In genomic region chr6:122784866-122785265, GRCm38 (mm10) we compare ENCODE assay signal across 9 mouse cellular contexts. TPM values are rescaled to one million over a fixed set of nuclear protein-coding genes. Genes with fewer than 3 reads are reported as not detected.
DNase-seq lines count a peak whose midpoint lies in the region; TF ChIP-seq lines count a peak whose summit lies in the region.
"Had no signal": no experiment of that assay in that cellular context is flagged by ENCODE, and none has a peak within 500 bp of the region (broad histone marks: within the 10 kb centered on the region; RNA-seq: fewer than 3 reads in every experiment).

No protein-coding gene starts in this region.

- peak; percentile 64 for TF ChIP-seq CTCF in layer of hippocampus, adult 2 months (conservative IDR thresholded peaks at IDR 0.05)

- H3K4me3 ChIP-seq in layer of hippocampus, adult 2 months = no peak overlapping the region
- H3K4me3 ChIP-seq: midbrain, embryonic 15.5 days had no signal

- H3K27ac ChIP-seq in layer of hippocampus, adult 2 months = no peak overlapping the region
- H3K27ac ChIP-seq: midbrain, embryonic 15.5 days had no signal

- DNase-seq in layer of hippocampus, adult 2 months (ENCODE audit: low spot score in 2 of 2) = no peak
- DNase-seq in layer of hippocampus, adult 8-10 months (ENCODE audit: low spot score in 2 of 2) = no peak
- DNase-seq in 3T3-L1 (ENCODE audit: low read depth, low spot score) = peak; percentile 27
- peak; percentile 26 to 36 for DNase-seq in B cell, adult 2 months
- peak; percentile 49 to 62 for DNase-seq in cerebellum, postnatal 36 days
- DNase-seq in adrenal gland, postnatal 10 days = no peak
- no peak for DNase-seq in adrenal gland, postnatal 4 days (ENCODE audit: low spot score in 2 of 2)
- DNase-seq: adrenal gland, postnatal 36 days had no signal

RNA-seq across cellular contexts. Expression of gene Slc2a3, which starts 16.6 kb away (rescaled TPM):
- 100 to 1,000 TPM; 104 to 109 TPM for total RNA-seq in layer of hippocampus, adult 2 months (2021)
- total RNA-seq in layer of hippocampus, adult 8-10 months (2022) = 100 to 1,000 TPM in 2 of 4 experiments, 10 to 100 TPM in 2; 89.0 to 124 (median 100) TPM
- 10 to 100 TPM; 10.1 to 12.9 TPM for total RNA-seq in adrenal gland, postnatal 10 days (2021)
- 10 to 100 TPM; 17.4 to 17.8 TPM for total RNA-seq in adrenal gland, postnatal 4 days (2021)

RNA-seq across cellular contexts. Expression of gene Foxj2, which starts 34.8 kb away (rescaled TPM):
- total RNA-seq in layer of hippocampus, adult 2 months (2021) = 10 to 100 TPM; 28.8 to 30.7 TPM
- total RNA-seq in layer of hippocampus, adult 8-10 months (2022) = 10 to 100 TPM; 26.8 to 29.2 (median 27.8) TPM
- total RNA-seq in adrenal gland, postnatal 10 days (2021) = 10 to 100 TPM; 16.7 to 18.5 TPM
- total RNA-seq in adrenal gland, postnatal 4 days (2021) = 10 to 100 TPM; 21.3 to 22.1 TPM

Comparison
In these comparisons a context has a peak if more than half of its experiments do, and no peak if none do; other contexts are left out.
1. DNase-seq: peak in 3T3-L1 (single experiment), B cell, adult 2 months (2 of 2) and cerebellum, postnatal 36 days (2 of 2); none in layer of hippocampus, adult 2 months (0 of 2), layer of hippocampus, adult 8-10 months (0 of 2), adrenal gland, postnatal 10 days (single experiment) and adrenal gland, postnatal 4 days (0 of 2).
2. RNA of gene Slc2a3, which starts 16.6 kb away (total RNA-seq): 89.0 to 124 TPM in layer of hippocampus, adult 8-10 months and 104 to 109 TPM in layer of hippocampus, adult 2 months; 17.4 to 17.8 TPM in adrenal gland, postnatal 4 days and 10.1 to 12.9 TPM in adrenal gland, postnatal 10 days; every median in the first group is over 4 times any median in the second.